Mouse (Mus musculus) midbrain, postnatal 0 days (tissue): ENCODE data around the gene Gm10160. TPM values are rescaled to one million over a fixed set of nuclear protein-coding genes. Genes with fewer than 3 reads are reported as not detected.
A peak's percentile ranks its signal among the peaks of the same experiment; 100 is the strongest.

Experiments used
- ATAC-seq: fragments of 200-750 bp; cut with Nextera tagmentation; 2 replicates; pipeline ENCODE4 v1.8.0; 2017; ENCODE audit warnings: moderate number of reproducible peaks, mild to moderate bottlenecking, moderate TSS enrichment, moderate library complexity; ENCODE audit not compliant: low FRiP score
- DNase-seq: peaks from one replicate; pipeline ENCODE4 v3.0.0-alpha.2; 2015; ENCODE audit warnings: low spot score
- H3K27ac ChIP-seq: fragments of 300-500 bp; sonication (generic); 2 replicates; pipeline ENCODE4 v1.5.1; 2014; ENCODE audit warnings: low read depth, mild to moderate bottlenecking, low read length, mixed read lengths
- H3K27me3 ChIP-seq: fragments of 300-500 bp; sonication (generic); 2 replicates; pipeline ENCODE4 v1.6.1; 2014; ENCODE audit warnings: low read length, control low read depth, mixed read lengths; ENCODE audit not compliant: insufficient read depth
- H3K36me3 ChIP-seq: fragments of 300-500 bp; sonication (generic); 2 replicates; pipeline ENCODE4 v1.6.1; 2014; ENCODE audit warnings: low read length, control low read depth, mixed read lengths; ENCODE audit not compliant: insufficient read depth
- H3K4me1 ChIP-seq: fragments of 300-500 bp; sonication (generic); 2 replicates; pipeline ENCODE4 v1.6.1; 2014; ENCODE audit warnings: mild to moderate bottlenecking, control low read depth, antibody characterized with exemption, low read length, mixed read lengths; ENCODE audit not compliant: insufficient read depth
- H3K4me2 ChIP-seq: fragments of 300-500 bp; sonication (generic); 2 replicates; pipeline ENCODE4 v1.6.1; 2014; ENCODE audit warnings: low read depth, mild to moderate bottlenecking, low read length, mixed read lengths; ENCODE audit not compliant: poor library complexity, severe bottlenecking
- H3K4me3 ChIP-seq: fragments of 300-500 bp; sonication (generic); 2 replicates; pipeline ENCODE4 v1.5.1; 2014; ENCODE audit warnings: low read depth, mild to moderate bottlenecking, low read length, moderate library complexity
- H3K9ac ChIP-seq: fragments of 300-500 bp; sonication (generic); replicated peaks from 2 replicates; pipeline ENCODE4 v1.6.1; 2014; ENCODE audit warnings: mild to moderate bottlenecking, low read length, moderate library complexity, mixed read lengths; ENCODE audit not compliant: poor library complexity, severe bottlenecking
- H3K9me3 ChIP-seq: fragments of 300-500 bp; sonication (generic); 2 replicates; pipeline ENCODE4 v1.6.1; 2016; ENCODE audit warnings: low read length, control low read depth
- CTCF ChIP-seq: IDR thresholded peaks from 2 replicates; pipeline ENCODE4 v1.5.1; 2016; ENCODE audit warnings: antibody characterized with exemption, mild to moderate bottlenecking
- WGBS: fragments of 180-500 bp; shearing (Covaris S2); extraction: QIAGEN DNeasy Blood & Tissue Kit; methylation state at CpG from one replicate; pipeline ENCODE4 v1.1.7; 2014; 5-methylcytosine and 5-hydroxymethylcytosine counted together
- polyA plus RNA-seq: library from polyadenylated mRNA; unstranded; fragments of >200 nt; fragmentation: Nextera tagmentation; extraction: Ambion mirVana; gene quantifications from 2 replicates; pipeline ENCODE4 v1.2.1, GENCODE M21; 2015
- total RNA-seq: library from RNA; depleted of rRNA; stranded (reverse); fragments of >200 nt; gene quantifications from 2 replicates; pipeline ENCODE4 v1.2.3, GENCODE M21; 2014; rRNA removed

The Gm10160 gene
- total and polyA plus RNA-seq, 2 experiments from 2014 or later: not detected

GRCm38 (mm10) chr7:81824906-81825305 is 30.7 kb downstream of the Gm10160 start:
- no peaks in the 10 kb centered on the region for H3K36me3 ChIP-seq
- no peak overlapping the region for H3K9ac ChIP-seq
- no peaks in the 10 kb centered on the region for H3K9me3 ChIP-seq
- peaks cover 20% of the 10 kb centered on the region; the same call in 1 of the 2 replicates for H3K4me1 ChIP-seq
- H3K4me3 ChIP-seq: no peak overlapping the region
- H3K27me3 ChIP-seq: no peaks in the 10 kb centered on the region
- TF ChIP-seq CTCF: no peak
- H3K4me2 ChIP-seq: peak overlapping the region; percentile 37; the same call in 1 of the 2 replicates
- no peak for DNase-seq
- no peak for ATAC-seq
- WGBS: 79% methylated on average over 3 of the region's 3 CpGs
- no peak overlapping the region for H3K27ac ChIP-seq

- DNase-seq (no peak), ATAC-seq (no peak)
- WGBS: 68% methylated on average over 5 of the region's 5 CpGs
These were observed 49.5 kb downstream of the Gm10160 start for GRCm38 (mm10) chr7:81806067-81806466.

More at GRCm38 (mm10) chr7:81806067-81806466, 49.5 kb downstream of the Gm10160 start:
- Histone ChIP-seq H3K9ac (no peak overlapping the region), H3K9me3 (no peaks in the 10 kb centered on the region), H3K4me1 (no peaks in the 10 kb centered on the region), H3K4me3 (no peak overlapping the region), H3K27ac (no peak overlapping the region), H3K4me2 (no peak overlapping the region), H3K27me3 (no peaks in the 10 kb centered on the region), H3K36me3 (no peaks in the 10 kb centered on the region; the same call in 1 of the 2 replicates)
- no peak for TF ChIP-seq CTCF

Other genes with a start within 250 kb of the Gm10160 start
- gene Homer2, start 148.3 kb downstream of the Gm10160 start, total RNA-seq: 23.7 and 25.6 TPM in 2 replicates
- gene Homer2, start 148.3 kb downstream of the Gm10160 start, polyA plus RNA-seq: 23.5 and 29.5 TPM in 2 replicates
- 81.6 and 104 TPM in 2 replicates for gene Ramac, start 92.9 kb downstream of the Gm10160 start, total RNA-seq
- gene Ramac, start 92.9 kb downstream of the Gm10160 start, polyA plus RNA-seq: 189 and 190 TPM in 2 replicates
- gene 3110040N11Rik, start 66.3 kb downstream of the Gm10160 start, total RNA-seq: 34.7 and 48.7 TPM in 2 replicates
- gene 3110040N11Rik, start 66.3 kb downstream of the Gm10160 start, polyA plus RNA-seq: 51.3 and 54.6 TPM in 2 replicates
- gene Btbd1, start 26.4 kb downstream of the Gm10160 start, total RNA-seq: 112 and 127 TPM in 2 replicates
- 85.4 and 92.5 TPM in 2 replicates for gene Btbd1, start 26.4 kb downstream of the Gm10160 start, polyA plus RNA-seq
- 8.7 and 15.2 TPM in 2 replicates for gene Tm6sf1, start 3.2 kb upstream of the Gm10160 start, total RNA-seq
- gene Tm6sf1, start 3.2 kb upstream of the Gm10160 start, polyA plus RNA-seq: 7.9 and 9.8 TPM in 2 replicates
- gene Hdgfl3, start 78.7 kb upstream of the Gm10160 start, total RNA-seq: 136 and 180 TPM in 2 replicates
- 58.0 and 68.1 TPM in 2 replicates for gene Hdgfl3, start 78.7 kb upstream of the Gm10160 start, polyA plus RNA-seq
- 0.22 and 0.47 TPM in 2 replicates for gene Bnc1, start 136.5 kb upstream of the Gm10160 start, total RNA-seq
- 0.02 TPM in 1 of 2 replicates, not detected in the other for gene Bnc1, start 136.5 kb upstream of the Gm10160 start, polyA plus RNA-seq